Mouse (Mus musculus): ENCODE measurements around the gene Dbndd2. TPM values are rescaled to one million over a fixed set of nuclear protein-coding genes. Genes with fewer than 3 reads are reported as not detected.

Dbndd2 gene
- polyA plus RNA-seq, 1 experiment from 2014 or later: 23.8 TPM

DNA sequence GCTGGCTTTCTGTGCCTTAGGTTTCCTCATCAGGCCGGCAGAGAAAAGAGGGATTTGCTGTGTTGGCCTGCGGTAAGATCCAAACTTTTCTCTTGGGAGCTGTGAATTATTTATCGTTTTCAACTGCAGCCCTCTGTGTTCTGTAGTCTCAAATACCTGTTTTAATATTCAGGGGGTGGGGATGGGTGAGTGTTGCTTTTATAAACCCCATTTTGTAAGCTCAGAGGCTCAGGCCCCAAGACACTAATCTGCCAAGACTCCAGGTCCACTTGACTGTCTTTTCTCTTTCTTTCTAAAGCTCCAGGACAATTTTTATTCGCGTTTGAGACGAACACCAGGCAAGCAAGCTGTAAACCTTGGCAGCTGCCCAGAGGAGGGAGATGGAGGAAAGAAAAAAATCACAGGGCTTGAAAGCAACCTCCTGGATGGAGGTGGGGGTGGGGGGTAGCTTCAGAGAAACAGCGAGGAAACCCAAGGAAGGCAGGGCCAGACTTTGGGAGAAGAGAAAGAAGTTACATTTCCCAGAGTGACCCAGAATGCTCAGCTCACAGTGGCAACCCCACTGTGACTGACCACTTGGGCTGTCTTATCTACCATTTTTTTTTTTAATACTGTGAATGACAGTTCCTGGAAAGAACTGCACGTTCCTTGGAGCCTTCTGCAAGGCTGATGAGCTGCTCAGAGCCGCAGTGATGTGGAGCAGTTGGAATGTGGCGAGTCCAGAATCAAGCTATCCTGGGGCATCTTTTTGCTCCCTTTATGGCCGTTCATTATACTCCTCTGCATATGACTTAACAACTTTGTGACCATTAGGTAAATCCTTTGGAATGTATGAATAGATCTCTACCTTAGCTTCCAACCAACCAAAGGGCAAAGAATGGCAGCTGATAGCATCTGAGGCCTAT is 32.6 kb downstream of the Dbndd2 start:
- no peaks in the 10 kb centered on the region for H3K27me3 ChIP-seq (replicated peaks; ENCODE audit: control insufficient read depth, insufficient read depth, low read length)
- H3K4me1 ChIP-seq (ENCODE audit: control insufficient read depth, insufficient read depth, low read depth, low read length): no peaks in the 10 kb centered on the region
- 57% methylated on average over 11 of the region's 11 CpGs for WGBS
- no peak for ATAC-seq
- no peak overlapping the region for H3K9ac ChIP-seq (ENCODE audit: low read depth, low read length)
- no peak overlapping the region for H3K4me2 ChIP-seq (ENCODE audit: low read length)
- 0 out of 2 replicates have a peak, but pooled peaks cover 3% of the 10 kb centered on the region for H3K9me3 ChIP-seq (ENCODE audit: control insufficient read depth, low read length)
- no peak overlapping the region for H3K4me3 ChIP-seq (ENCODE audit: low read length)
- no peak overlapping the region for H3K27ac ChIP-seq (ENCODE audit: low read depth, low read length)
- no peaks in the 10 kb centered on the region for H3K36me3 ChIP-seq (ENCODE audit: control insufficient read depth, insufficient read depth, low read length)

DNA sequence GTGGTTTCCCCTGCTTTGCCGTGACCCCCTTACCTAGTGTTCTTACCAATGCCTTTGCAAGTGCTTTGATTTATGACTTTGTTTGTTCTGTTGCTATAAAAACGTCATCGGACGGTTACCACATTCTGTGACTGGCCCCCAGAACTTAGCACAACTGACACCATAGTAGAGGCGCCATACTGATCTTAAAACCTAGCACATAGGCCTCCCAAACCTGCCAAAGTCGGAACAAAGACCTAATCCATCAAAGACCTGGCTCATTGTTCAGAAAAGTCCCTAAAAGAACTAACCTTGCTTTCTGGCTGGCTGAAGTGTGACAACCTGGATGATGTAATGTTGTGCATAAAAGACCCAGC is 33.2 kb downstream of the Dbndd2 start:
- ATAC-seq: no peak

DNA sequence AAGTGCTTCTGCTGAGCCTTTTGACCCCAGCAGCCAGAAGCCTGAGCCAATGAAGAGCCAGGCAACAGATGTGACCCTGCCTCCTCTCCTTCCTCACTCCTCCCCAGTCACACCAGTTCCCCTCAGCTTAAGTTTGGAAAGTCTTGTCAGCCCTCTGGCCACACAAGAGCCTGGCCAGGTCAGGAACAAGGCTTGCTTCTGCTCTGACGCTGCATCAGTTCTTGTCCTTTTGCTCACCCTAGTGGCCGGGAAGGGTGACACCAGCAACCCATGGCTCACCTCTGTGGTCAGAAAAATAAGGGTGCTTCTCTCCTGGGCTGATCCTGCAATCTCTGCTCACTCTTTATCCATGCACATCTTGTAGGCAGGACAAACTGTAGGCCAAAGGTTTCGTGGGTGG is 34.9 kb downstream of the Dbndd2 start:
- no peak; the same call in 1 of the 2 replicates for ATAC-seq
- no peak overlapping the region for H3K9ac ChIP-seq (ENCODE audit: low read depth, low read length)
- no peak overlapping the region for H3K4me3 ChIP-seq (ENCODE audit: low read length)
- H3K27me3 ChIP-seq (replicated peaks; ENCODE audit: control insufficient read depth, insufficient read depth, low read length): no peaks in the 10 kb centered on the region
- no peaks in the 10 kb centered on the region for H3K36me3 ChIP-seq (ENCODE audit: control insufficient read depth, insufficient read depth, low read length)
- WGBS: 13% methylated on average over 3 of the region's 3 CpGs
- H3K27ac ChIP-seq (ENCODE audit: low read depth, low read length): no peak overlapping the region
- H3K4me2 ChIP-seq (ENCODE audit: low read length): no peak overlapping the region
- no peaks in the 10 kb centered on the region for H3K4me1 ChIP-seq (ENCODE audit: control insufficient read depth, insufficient read depth, low read depth, low read length)
- 0 out of 2 replicates have a peak, but pooled peaks cover 3% of the 10 kb centered on the region for H3K9me3 ChIP-seq (ENCODE audit: control insufficient read depth, low read length)

More for the DNA sequence above, 33.2 kb downstream of the Dbndd2 start:
- Histone ChIP-seq H3K9me3 (ENCODE audit: control insufficient read depth, low read length) (0 out of 2 replicates have a peak, but pooled peaks cover 3% of the 10 kb centered on the region), H3K4me3 (ENCODE audit: low read length) (no peak overlapping the region), H3K27ac (ENCODE audit: low read depth, low read length) (no peak overlapping the region), H3K4me2 (ENCODE audit: low read length) (no peak overlapping the region), H3K36me3 (ENCODE audit: control insufficient read depth, insufficient read depth, low read length) (no peaks in the 10 kb centered on the region), H3K9ac (ENCODE audit: low read depth, low read length) (no peak overlapping the region), H3K27me3 (replicated peaks; ENCODE audit: control insufficient read depth, insufficient read depth, low read length) (no peaks in the 10 kb centered on the region), H3K4me1 (ENCODE audit: control insufficient read depth, insufficient read depth, low read depth, low read length) (no peaks in the 10 kb centered on the region)
- 75% methylated on average over 6 of the region's 6 CpGs for WGBS

DNA sequence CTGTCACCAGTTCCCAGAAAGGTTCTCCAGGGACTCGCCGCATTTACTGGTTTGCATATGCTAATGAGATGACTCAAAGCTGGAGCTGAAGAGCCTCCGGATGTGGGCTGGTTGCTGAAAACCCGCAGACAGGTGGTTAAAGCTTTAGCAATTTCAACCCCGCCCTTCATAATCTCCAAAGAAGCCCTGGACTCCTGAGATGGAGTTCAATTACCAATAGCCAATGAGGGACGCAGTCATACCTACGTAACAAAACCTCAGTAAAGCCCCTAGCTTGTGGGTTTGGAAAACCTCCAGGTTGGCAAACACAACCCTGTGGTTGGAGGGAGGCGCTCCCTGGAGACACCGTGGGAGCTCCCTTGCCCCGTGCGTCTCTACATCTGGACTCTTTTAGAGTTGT is 35.9 kb downstream of the Dbndd2 start:
- no peaks in the 10 kb centered on the region for H3K27me3 ChIP-seq (replicated peaks; ENCODE audit: control insufficient read depth, insufficient read depth, low read length)
- H3K36me3 ChIP-seq (ENCODE audit: control insufficient read depth, insufficient read depth, low read length): no peaks in the 10 kb centered on the region
- ATAC-seq: no peak
- peaks cover 3% of the 10 kb centered on the region; the same call in 1 of the 2 replicates for H3K9me3 ChIP-seq (ENCODE audit: control insufficient read depth, low read length)
- no peak overlapping the region for H3K9ac ChIP-seq (ENCODE audit: low read depth, low read length)
- H3K27ac ChIP-seq (ENCODE audit: low read depth, low read length): no peak overlapping the region
- H3K4me1 ChIP-seq (ENCODE audit: control insufficient read depth, insufficient read depth, low read depth, low read length): no peaks in the 10 kb centered on the region
- no peak overlapping the region for H3K4me3 ChIP-seq (ENCODE audit: low read length)
- peak overlapping the region; percentile 18 for H3K4me2 ChIP-seq (ENCODE audit: low read length)
- WGBS: 11% methylated on average over 11 of the region's 11 CpGs

DNA sequence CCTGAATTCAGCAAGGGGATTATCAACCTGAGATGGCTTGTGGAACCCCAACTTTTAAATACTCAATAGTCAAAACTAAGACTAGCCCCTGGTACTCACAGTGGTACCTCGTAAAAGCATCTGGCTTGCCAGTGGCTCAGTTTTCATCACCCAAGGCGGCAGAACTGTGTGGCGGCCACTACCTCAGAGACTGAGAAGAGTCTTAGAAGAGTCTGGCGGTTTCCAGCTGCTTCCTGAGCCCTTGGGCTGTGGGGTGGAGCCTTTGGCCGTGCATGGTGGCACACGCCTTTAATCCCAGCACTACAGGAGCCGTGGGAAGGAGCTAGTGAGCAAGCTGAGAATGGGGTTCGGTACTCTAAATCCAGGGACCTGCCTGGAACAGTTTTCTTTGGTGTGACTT is 36.4 kb downstream of the Dbndd2 start:
- WGBS: 41% methylated on average over 8 of the region's 8 CpGs
- Histone ChIP-seq H3K27ac (ENCODE audit: low read depth, low read length) (no peak overlapping the region), H3K9ac (ENCODE audit: low read depth, low read length) (no peak overlapping the region), H3K4me3 (ENCODE audit: low read length) (no peak overlapping the region), H3K36me3 (ENCODE audit: control insufficient read depth, insufficient read depth, low read length) (no peaks in the 10 kb centered on the region), H3K4me1 (ENCODE audit: control insufficient read depth, insufficient read depth, low read depth, low read length) (no peaks in the 10 kb centered on the region), H3K4me2 (ENCODE audit: low read length) (no peak overlapping the region), H3K27me3 (replicated peaks; ENCODE audit: control insufficient read depth, insufficient read depth, low read length) (no peaks in the 10 kb centered on the region), H3K9me3 (ENCODE audit: control insufficient read depth, low read length) (peaks cover 3% of the 10 kb centered on the region; the same call in 1 of the 2 replicates)
- no peak for ATAC-seq

DNA sequence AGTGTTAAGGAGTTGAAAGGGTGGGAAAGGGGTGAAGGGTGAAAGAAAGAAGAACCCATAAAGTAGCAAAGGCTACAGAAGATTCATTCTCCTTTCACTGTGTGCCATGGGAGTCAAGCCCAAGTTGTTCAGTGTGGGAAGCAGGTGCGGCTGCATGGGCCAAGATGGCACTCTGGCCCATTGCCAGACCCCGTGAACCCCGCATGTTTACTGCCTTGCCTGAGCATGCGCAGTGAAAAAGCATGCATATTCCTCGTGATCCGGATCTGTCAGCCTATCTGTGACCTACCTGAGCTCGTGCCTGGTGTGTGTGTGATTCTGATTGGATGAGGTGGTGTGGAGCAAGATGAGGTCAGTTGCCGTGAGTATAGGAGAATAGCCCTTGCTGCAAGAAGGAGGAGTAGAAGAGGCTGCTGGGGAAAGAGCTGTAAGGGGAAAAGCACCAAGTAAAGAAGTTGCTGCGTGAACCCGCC is 37.4 kb downstream of the Dbndd2 start:
- no peaks in the 10 kb centered on the region for H3K27me3 ChIP-seq (replicated peaks; ENCODE audit: control insufficient read depth, insufficient read depth, low read length)
- H3K4me1 ChIP-seq (ENCODE audit: control insufficient read depth, insufficient read depth, low read depth, low read length): no peaks in the 10 kb centered on the region
- H3K4me2 ChIP-seq (ENCODE audit: low read length): no peak overlapping the region
- WGBS: 77% methylated on average over 10 of the region's 10 CpGs
- no peak overlapping the region for H3K27ac ChIP-seq (ENCODE audit: low read depth, low read length)
- no peak overlapping the region for H3K4me3 ChIP-seq (ENCODE audit: low read length)
- H3K9me3 ChIP-seq (ENCODE audit: control insufficient read depth, low read length): peaks cover 3% of the 10 kb centered on the region; the same call in 1 of the 2 replicates
- H3K36me3 ChIP-seq (ENCODE audit: control insufficient read depth, insufficient read depth, low read length): no peaks in the 10 kb centered on the region
- H3K9ac ChIP-seq (ENCODE audit: low read depth, low read length): no peak overlapping the region
- ATAC-seq: no peak

DNA sequence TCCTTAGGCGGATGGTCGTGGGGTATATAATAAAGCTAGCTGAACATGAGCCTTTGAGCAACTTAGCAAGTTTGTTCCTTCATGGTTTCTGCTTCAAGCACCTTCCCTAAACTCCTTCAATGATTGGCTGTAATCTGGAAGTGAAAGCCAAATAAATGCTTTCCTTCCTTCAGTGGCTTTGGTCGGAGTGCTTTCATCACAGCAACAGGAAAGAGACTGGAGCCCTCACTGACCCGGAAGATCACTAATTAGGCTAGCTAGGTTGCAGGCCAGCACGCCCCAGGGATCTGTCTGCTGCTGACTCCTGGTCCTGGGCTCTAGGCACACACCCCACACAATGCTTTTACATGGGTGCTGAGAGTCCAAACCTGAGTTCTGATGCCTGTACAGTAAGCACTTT is 42.7 kb downstream of the Dbndd2 start:
- Histone ChIP-seq H3K4me2 (ENCODE audit: low read length) (no peak overlapping the region), H3K27me3 (replicated peaks; ENCODE audit: control insufficient read depth, insufficient read depth, low read length) (no peaks in the 10 kb centered on the region), H3K9me3 (ENCODE audit: control insufficient read depth, low read length) (no peaks in the 10 kb centered on the region; the same call in 1 of the 2 replicates), H3K36me3 (ENCODE audit: control insufficient read depth, insufficient read depth, low read length) (no peaks in the 10 kb centered on the region), H3K4me3 (ENCODE audit: low read length) (no peak overlapping the region), H3K27ac (ENCODE audit: low read depth, low read length) (no peak overlapping the region), H3K4me1 (ENCODE audit: control insufficient read depth, insufficient read depth, low read depth, low read length) (no peaks in the 10 kb centered on the region), H3K9ac (ENCODE audit: low read depth, low read length) (no peak overlapping the region)
- ATAC-seq: no peak
- WGBS: 77% methylated on average over 5 of the region's 5 CpGs

DNA sequence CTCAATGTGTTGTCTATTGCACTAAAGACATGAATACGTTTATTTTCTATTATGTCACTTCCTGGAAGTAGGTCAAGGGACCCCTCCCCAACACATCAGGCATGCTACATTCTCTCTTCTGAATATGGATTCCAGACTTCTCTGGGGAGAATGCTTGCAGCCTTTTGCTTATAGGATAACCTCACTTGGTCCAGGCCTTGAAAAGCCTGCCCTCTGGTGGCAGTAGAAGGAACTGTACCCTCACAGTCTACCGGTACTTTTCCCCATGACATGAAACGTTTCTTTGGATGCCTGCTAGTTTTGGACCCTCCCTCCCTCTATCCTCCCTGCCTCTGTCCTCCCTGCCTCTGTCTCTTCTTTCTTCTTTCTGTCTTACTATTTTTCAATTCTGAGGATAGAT is 45.3 kb downstream of the Dbndd2 start:
- Histone ChIP-seq H3K9me3 (ENCODE audit: control insufficient read depth, low read length) (no peaks in the 10 kb centered on the region; the same call in 1 of the 2 replicates), H3K4me2 (ENCODE audit: low read length) (no peak overlapping the region), H3K36me3 (ENCODE audit: control insufficient read depth, insufficient read depth, low read length) (no peaks in the 10 kb centered on the region), H3K9ac (ENCODE audit: low read depth, low read length) (no peak overlapping the region), H3K27me3 (replicated peaks; ENCODE audit: control insufficient read depth, insufficient read depth, low read length) (no peaks in the 10 kb centered on the region), H3K27ac (ENCODE audit: low read depth, low read length) (no peak overlapping the region), H3K4me1 (ENCODE audit: control insufficient read depth, insufficient read depth, low read depth, low read length) (no peaks in the 10 kb centered on the region), H3K4me3 (ENCODE audit: low read length) (no peak overlapping the region)
- ATAC-seq: no peak
- WGBS: 7% methylated on average over 3 of the region's 3 CpGs

DNA sequence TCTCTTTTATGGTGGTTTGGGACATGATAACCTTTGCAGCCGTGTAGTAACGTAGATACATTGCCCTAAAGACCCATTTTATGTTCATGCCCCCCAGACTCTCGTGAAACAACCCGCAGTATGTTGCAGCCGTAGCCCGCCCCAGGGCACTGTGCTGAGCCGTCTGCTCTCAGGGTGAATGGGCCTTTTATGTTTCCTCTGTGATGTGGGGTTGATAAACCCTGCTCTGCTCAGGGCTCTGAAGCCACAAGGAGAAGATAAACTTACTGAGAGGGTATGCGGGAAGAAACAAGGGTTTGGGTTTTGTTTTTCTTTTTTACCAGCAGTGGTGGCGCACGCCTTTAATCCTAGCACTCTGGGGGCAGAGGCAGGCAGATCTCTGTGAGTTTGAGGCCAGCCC is 48.4 kb downstream of the Dbndd2 start:
- 76% methylated on average over 10 of the region's 10 CpGs for WGBS
- Histone ChIP-seq H3K36me3 (ENCODE audit: control insufficient read depth, insufficient read depth, low read length) (no peaks in the 10 kb centered on the region), H3K4me3 (ENCODE audit: low read length) (no peak overlapping the region), H3K9ac (ENCODE audit: low read depth, low read length) (no peak overlapping the region), H3K27ac (ENCODE audit: low read depth, low read length) (no peak overlapping the region), H3K4me2 (ENCODE audit: low read length) (no peak overlapping the region), H3K9me3 (ENCODE audit: control insufficient read depth, low read length) (no peaks in the 10 kb centered on the region), H3K4me1 (ENCODE audit: control insufficient read depth, insufficient read depth, low read depth, low read length) (no peaks in the 10 kb centered on the region), H3K27me3 (replicated peaks; ENCODE audit: control insufficient read depth, insufficient read depth, low read length) (no peaks in the 10 kb centered on the region)
- no peak for ATAC-seq
